ENCODE assay signal across 20 mouse cellular contexts in the genomic region with DNA sequence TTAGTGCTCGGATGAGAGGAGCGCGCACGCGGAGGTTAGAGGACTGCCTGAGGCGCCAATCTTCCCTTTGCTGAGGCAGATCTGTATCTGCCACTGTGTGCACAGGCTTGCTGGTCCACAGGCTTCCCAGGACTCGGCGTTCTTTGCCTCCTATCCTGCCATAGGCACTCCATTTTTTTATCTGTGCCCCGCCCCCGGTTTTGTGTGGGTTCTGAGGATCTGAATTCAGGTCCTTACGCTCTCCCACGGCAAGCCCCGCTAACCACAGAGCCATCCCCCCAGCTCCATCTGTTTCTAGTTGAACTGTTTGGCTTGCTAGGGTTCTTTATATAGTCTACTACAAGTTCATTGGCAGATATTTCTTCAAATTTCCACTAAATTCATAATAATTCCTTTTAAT. TPM values are rescaled to one million over a fixed set of nuclear protein-coding genes. Genes with fewer than 3 reads are reported as not detected.
"Had no signal": no experiment of that assay in that cellular context is flagged by ENCODE, and none has a peak within 500 bp of the region (broad histone marks: within the 10 kb centered on the region; RNA-seq: fewer than 3 reads in every experiment).

No protein-coding gene starts in this region.

- H3K4me1 ChIP-seq: limb, embryonic 13.5 days; liver, embryonic 13.5 days; neural tube, embryonic 12.5 days; neural tube, embryonic 15.5 days had no signal

- H3K4me2 ChIP-seq: limb, embryonic 13.5 days; liver, embryonic 13.5 days; midbrain, embryonic 11.5 days; neural tube, embryonic 12.5 days; neural tube, embryonic 15.5 days had no signal

- H3K9ac ChIP-seq: limb, embryonic 13.5 days; liver, embryonic 13.5 days; neural tube, embryonic 12.5 days; neural tube, embryonic 15.5 days had no signal

- DNase-seq: kidney, adult 18-20 months; kidney, adult 9 months; kidney, postnatal 14 days; kidney, postnatal 4 days; left cerebral cortex, postnatal 4 days; liver, embryonic 13.5 days; lung, adult 2 months; lung, postnatal 14 days; midbrain, embryonic 14.5 days; right cerebral cortex, adult 18-20 months; right cerebral cortex, postnatal 14 days; right cerebral cortex, postnatal 4 days; thymus, adult 18-20 months had no signal

- H3K27me3 ChIP-seq: limb, embryonic 13.5 days; liver, embryonic 13.5 days; neural tube, embryonic 12.5 days; neural tube, embryonic 15.5 days had no signal

- H3K4me3 ChIP-seq: limb, embryonic 13.5 days; liver, embryonic 13.5 days; neural tube, embryonic 12.5 days; neural tube, embryonic 15.5 days had no signal

- H3K27ac ChIP-seq: limb, embryonic 13.5 days; liver, embryonic 13.5 days; neural tube, embryonic 12.5 days; neural tube, embryonic 15.5 days; stomach, postnatal 0 days had no signal

- H3K9me3 ChIP-seq: limb, embryonic 13.5 days; liver, embryonic 13.5 days; neural tube, embryonic 12.5 days; neural tube, embryonic 15.5 days had no signal

RNA-seq across cellular contexts. Expression of a gene that starts 44.5 kb away (rescaled TPM):
- polyA plus RNA-seq: liver, adult 2 months; liver, embryonic 13.5 days; liver, embryonic 16.5 days; midbrain, embryonic 11.5 days; neural tube, embryonic 12.5 days had no signal
